Mouse (Mus musculus) heart, embryonic 13.5 days (tissue): ENCODE results near the gene Plekhh3. TPM values are rescaled to one million over a fixed set of nuclear protein-coding genes. Genes with fewer than 3 reads are reported as not detected.

Source experiments
- ATAC-seq: fragments of 200-750 bp; cut with Nextera tagmentation; 2 replicates; pipeline ENCODE4 v1.8.0; 2017; ENCODE audit warnings: moderate TSS enrichment; ENCODE audit not compliant: insufficient number of reproducible peaks, low FRiP score, low TSS enrichment; ENCODE audit errors: extremely low read depth
- H3K27ac ChIP-seq: fragments of 300-500 bp; sonication (generic); replicated peaks from 2 replicates; pipeline ENCODE4 v1.5.1; 2015; ENCODE audit warnings: moderate library complexity, mild to moderate bottlenecking, inconsistent platforms
- H3K27me3 ChIP-seq: fragments of 300-500 bp; sonication (generic); replicated peaks from 2 replicates; pipeline ENCODE4 v1.6.1; 2015; ENCODE audit warnings: mild to moderate bottlenecking, inconsistent platforms
- H3K36me3 ChIP-seq: fragments of 300-500 bp; sonication (generic); 2 replicates; pipeline ENCODE4 v1.6.1; 2015; ENCODE audit warnings: mild to moderate bottlenecking, inconsistent platforms
- H3K4me1 ChIP-seq: fragments of 300-500 bp; sonication (generic); 2 replicates; pipeline ENCODE4 v1.6.1; 2015; ENCODE audit warnings: inconsistent platforms
- H3K4me2 ChIP-seq: fragments of 300-500 bp; sonication (generic); 2 replicates; pipeline ENCODE4 v1.6.1; 2015; ENCODE audit warnings: inconsistent platforms, mild to moderate bottlenecking, moderate library complexity
- H3K4me3 ChIP-seq: fragments of 300-500 bp; sonication (generic); 2 replicates; pipeline ENCODE4 v1.5.1; 2015; ENCODE audit warnings: moderate library complexity, mild to moderate bottlenecking, inconsistent platforms
- H3K9ac ChIP-seq: fragments of 300-500 bp; sonication (generic); 2 replicates; pipeline ENCODE4 v1.6.1; 2015; ENCODE audit warnings: inconsistent platforms, mild to moderate bottlenecking, moderate library complexity
- H3K9me3 ChIP-seq: fragments of 300-500 bp; sonication (generic); 2 replicates; pipeline ENCODE4 v1.6.1; 2016; ENCODE audit warnings: inconsistent platforms
- WGBS: fragments of 180-500 bp; shearing (Covaris S2); methylation state at CpG from one replicate; pipeline ENCODE4 v1.1.7; 2015; ENCODE audit warnings: mixed read lengths; 5-methylcytosine and 5-hydroxymethylcytosine counted together
- polyA plus RNA-seq: library from polyadenylated mRNA; unstranded; fragments of >200 nt; fragmentation: Nextera tagmentation; extraction: Ambion mirVana; gene quantifications from 2 replicates; pipeline ENCODE4 v1.2.1, GENCODE M21; 2015

The Plekhh3 gene
- polyA plus RNA-seq, 1 experiment from 2014 or later: 8.5 TPM

GRCm38 (mm10) chr11:101194137-101194536, 23.0 kb upstream of the Plekhh3 start:
- Histone ChIP-seq H3K9me3 (no peaks in the 10 kb centered on the region), H3K4me3 (no peak overlapping the region), H3K9ac (peak overlapping the region; percentile 50; the same call in 1 of the 2 replicates), H3K4me1 (peaks cover 45% of the 10 kb centered on the region), H3K36me3 (peaks cover 65% of the 10 kb centered on the region), H3K27me3 (no peaks in the 10 kb centered on the region), H3K27ac (peak overlapping the region; percentile 33; the same call in 1 of the 2 replicates), H3K4me2 (no peak overlapping the region)
- no peak for ATAC-seq
- WGBS: 27% methylated on average over 5 of the region's 5 CpGs

GRCm38 (mm10) chr11:101193076-101193475, 21.9 kb upstream of the Plekhh3 start:
- H3K4me1 ChIP-seq: peaks cover 53% of the 10 kb centered on the region
- H3K27me3 ChIP-seq: no peaks in the 10 kb centered on the region
- H3K4me3 ChIP-seq: no peak overlapping the region
- H3K4me2 ChIP-seq: no peak overlapping the region
- H3K9me3 ChIP-seq: no peaks in the 10 kb centered on the region
- H3K9ac ChIP-seq: no peak overlapping the region
- H3K27ac ChIP-seq: no peak overlapping the region
- WGBS: 87% methylated on average over 7 of the region's 7 CpGs
- no peak for ATAC-seq
- H3K36me3 ChIP-seq: peaks cover 54% of the 10 kb centered on the region

GRCm38 (mm10) chr11:101192646-101193045, 21.5 kb upstream of the Plekhh3 start:
- 85% methylated on average over 6 of the region's 6 CpGs for WGBS
- no peak for ATAC-seq
- H3K4me1 ChIP-seq: peaks cover 53% of the 10 kb centered on the region

GRCm38 (mm10) chr11:101191919-101192470, 20.8 kb upstream of the Plekhh3 start:
- Histone ChIP-seq H3K27me3 (no peaks in the 10 kb centered on the region), H3K27ac (peak overlapping the region; percentile 85), H3K9ac (0 out of 2 replicates have a peak overlapping the region, but pooled peaks have one; percentile 5), H3K9me3 (no peaks in the 10 kb centered on the region), H3K4me2 (no peak overlapping the region), H3K4me3 (no peak overlapping the region), H3K36me3 (peaks cover 45% of the 10 kb centered on the region), H3K4me1 (peaks cover 53% of the 10 kb centered on the region)
- ATAC-seq: no peak
- 79% methylated on average over 4 of the region's 4 CpGs for WGBS

More at GRCm38 (mm10) chr11:101192646-101193045, 21.5 kb upstream of the Plekhh3 start:
- Histone ChIP-seq H3K27ac (no peak overlapping the region), H3K27me3 (no peaks in the 10 kb centered on the region), H3K9ac (no peak overlapping the region), H3K36me3 (peaks cover 50% of the 10 kb centered on the region), H3K4me2 (no peak overlapping the region), H3K4me3 (no peak overlapping the region), H3K9me3 (no peaks in the 10 kb centered on the region)

GRCm38 (mm10) chr11:101190913-101191907, 20.1 kb upstream of the Plekhh3 start:
- peak overlapping the region; percentile 47; the same call in 1 of the 2 replicates for H3K9ac ChIP-seq
- H3K27ac ChIP-seq: peak overlapping the region; percentile 85
- 36% methylated on average over 17 of the region's 17 CpGs for WGBS
- H3K9me3 ChIP-seq: no peaks in the 10 kb centered on the region
- H3K4me3 ChIP-seq: no peak overlapping the region
- H3K4me1 ChIP-seq: peaks cover 53% of the 10 kb centered on the region
- no peak for ATAC-seq
- no peak overlapping the region for H3K4me2 ChIP-seq
- peaks cover 43% of the 10 kb centered on the region for H3K36me3 ChIP-seq
- no peaks in the 10 kb centered on the region for H3K27me3 ChIP-seq

GRCm38 (mm10) chr11:101190181-101190912, 19.2 kb upstream of the Plekhh3 start:
- no peaks in the 10 kb centered on the region for H3K27me3 ChIP-seq
- H3K27ac ChIP-seq: peak overlapping the region; percentile 85
- H3K9ac ChIP-seq: peak overlapping the region; percentile 58
- peak overlapping the region; percentile 36 for H3K4me2 ChIP-seq
- H3K4me3 ChIP-seq: no peak overlapping the region
- WGBS: 48% methylated on average over 8 of the region's 8 CpGs
- H3K9me3 ChIP-seq: no peaks in the 10 kb centered on the region
- no peak for ATAC-seq
- peaks cover 53% of the 10 kb centered on the region for H3K4me1 ChIP-seq
- H3K36me3 ChIP-seq: peaks cover 34% of the 10 kb centered on the region

GRCm38 (mm10) chr11:101189495-101190180, 18.5 kb upstream of the Plekhh3 start:
- Histone ChIP-seq H3K36me3 (peaks cover 33% of the 10 kb centered on the region), H3K4me1 (peaks cover 51% of the 10 kb centered on the region), H3K4me2 (peak overlapping the region; percentile 36), H3K27ac (peak overlapping the region; percentile 85), H3K4me3 (no peak overlapping the region), H3K9ac (peak overlapping the region; percentile 58), H3K27me3 (no peaks in the 10 kb centered on the region), H3K9me3 (no peaks in the 10 kb centered on the region)
- peak; percentile 48; the same call in 1 of the 2 replicates for ATAC-seq
- WGBS: 12% methylated on average over 6 of the region's 6 CpGs

GRCm38 (mm10) chr11:101188166-101188805, 17.1 kb upstream of the Plekhh3 start:
- peaks cover 19% of the 10 kb centered on the region for H3K36me3 ChIP-seq
- H3K9ac ChIP-seq: no peak overlapping the region
- no peak for ATAC-seq
- H3K4me1 ChIP-seq: peaks cover 38% of the 10 kb centered on the region
- no peaks in the 10 kb centered on the region; the same call in 1 of the 2 replicates for H3K27me3 ChIP-seq
- no peak overlapping the region for H3K4me3 ChIP-seq
- peak overlapping the region; percentile 85 for H3K27ac ChIP-seq
- H3K4me2 ChIP-seq: no peak overlapping the region
- 77% methylated on average over 11 of the region's 11 CpGs for WGBS
- no peaks in the 10 kb centered on the region for H3K9me3 ChIP-seq

- no peak for ATAC-seq
- H3K4me2 ChIP-seq: no peak overlapping the region
- H3K27me3 ChIP-seq: peaks cover 4% of the 10 kb centered on the region; the same call in 1 of the 2 replicates
- 85% methylated on average over 5 of the region's 5 CpGs for WGBS
- H3K9me3 ChIP-seq: no peaks in the 10 kb centered on the region
- H3K4me3 ChIP-seq: no peak overlapping the region
- no peak overlapping the region for H3K27ac ChIP-seq
- H3K36me3 ChIP-seq: peaks cover 12% of the 10 kb centered on the region
- H3K4me1 ChIP-seq: peaks cover 35% of the 10 kb centered on the region
- no peak overlapping the region for H3K9ac ChIP-seq
Measured at GRCm38 (mm10) chr11:101187541-101187940, 16.4 kb upstream of the Plekhh3 start.

GRCm38 (mm10) chr11:101186526-101187247, 15.5 kb upstream of the Plekhh3 start:
- Histone ChIP-seq H3K27ac (no peak overlapping the region), H3K4me1 (peaks cover 33% of the 10 kb centered on the region), H3K36me3 (peaks cover 7% of the 10 kb centered on the region; the same call in 1 of the 2 replicates), H3K4me2 (no peak overlapping the region), H3K27me3 (peaks cover 11% of the 10 kb centered on the region), H3K9me3 (no peaks in the 10 kb centered on the region), H3K4me3 (no peak overlapping the region), H3K9ac (no peak overlapping the region)
- no peak for ATAC-seq
- 84% methylated on average over 27 of the region's 27 CpGs for WGBS
